Mouse (Mus musculus) liver, embryonic 14.5 days (tissue): Measurements from ENCODE around the gene Zfp385a.

Experiments
- CTCF ChIP-seq: IDR thresholded peaks from 2 replicates; pipeline ENCODE4 v1.5.1; 2016; ENCODE audit warnings: antibody characterized with exemption, low read depth, control low read depth
- EP300 ChIP-seq: IDR thresholded peaks from 2 replicates; pipeline ENCODE4 v1.6.1; 2016; ENCODE audit warnings: antibody characterized with exemption, low read depth

GRCm38 (mm10) chr15:103323455-103324247 is 16.2 kb downstream of the Zfp385a start:
- TF ChIP-seq CTCF (peak; percentile 99), EP300 (no peak)
